Mouse (Mus musculus) myocyte (in vitro differentiated cells): ENCODE data around the gene Rasal3.

Source experiments
- E2F4 ChIP-seq: IDR thresholded peaks from one replicate; pipeline ENCODE4 v1.6.1; 2011; ENCODE audit warnings: mild to moderate bottlenecking, control low read depth, moderate library complexity; ENCODE audit not compliant: insufficient read depth
- POLR2A ChIP-seq: IDR thresholded peaks from one replicate; pipeline ENCODE4 v1.6.1; 2011; ENCODE audit warnings: low read depth, mild to moderate bottlenecking, control low read depth, moderate library complexity; ENCODE audit not compliant: insufficient read length
- TCF12 ChIP-seq: IDR thresholded peaks from one replicate; pipeline ENCODE4 v1.6.1; 2011; ENCODE audit warnings: mild to moderate bottlenecking, control low read depth; ENCODE audit not compliant: poor library complexity, insufficient read depth, severe bottlenecking

DNA sequence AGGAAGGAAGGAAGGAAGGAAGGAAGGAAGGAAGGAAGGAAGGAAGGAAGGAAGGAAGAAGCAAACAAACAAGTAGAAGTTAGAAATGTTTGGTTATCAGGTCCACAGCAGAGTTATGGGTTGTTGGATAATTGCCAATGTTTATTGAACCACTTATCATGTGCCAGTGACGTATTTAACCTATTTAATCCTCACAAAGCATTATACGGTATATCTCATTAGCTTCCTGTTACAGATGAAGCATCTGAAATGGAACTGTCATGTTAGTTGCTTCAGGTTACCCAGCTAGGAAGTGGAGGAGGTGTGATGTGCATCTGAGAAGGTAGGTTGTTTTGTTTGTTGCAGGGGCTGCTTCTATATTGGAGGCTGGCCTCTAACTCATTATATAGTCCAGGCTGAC, 16.6 kb upstream of the Rasal3 start:
- TF ChIP-seq TCF12: no peak
- no peak for TF ChIP-seq E2F4
- no peak for TF ChIP-seq POLR2A
